30 mouse cellular contexts compared by ENCODE assay signal in the genomic region with DNA sequence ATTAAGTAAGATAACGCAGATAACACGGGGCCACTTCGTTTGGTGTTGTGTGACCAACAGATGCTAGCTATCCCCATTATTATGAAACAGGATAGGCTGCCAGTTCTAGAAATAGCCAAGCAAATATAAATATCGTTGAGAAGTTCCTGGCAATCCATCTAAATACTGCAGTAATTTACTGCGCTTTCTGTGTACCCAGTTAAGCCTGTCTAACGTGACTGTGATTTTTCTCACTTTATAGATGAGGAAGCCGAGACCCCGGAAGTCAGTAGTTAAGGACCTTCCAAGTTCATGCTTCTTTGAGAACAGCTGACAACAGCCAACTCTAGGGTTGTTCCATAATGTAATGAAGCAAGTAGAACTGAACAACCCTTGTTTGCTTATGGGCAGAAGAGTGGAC. TPM values are rescaled to one million over a fixed set of nuclear protein-coding genes. Genes with fewer than 3 reads are reported as not detected.
A peak's percentile ranks its signal among the peaks of the same experiment; 100 is the strongest.
DNase-seq lines count a peak whose midpoint lies in the region; ATAC-seq and TF ChIP-seq lines count a peak whose summit lies in the region.
"Had no signal": no experiment of that assay in that cellular context is flagged by ENCODE, and none has a peak within 500 bp of the region (broad histone marks: within the 10 kb centered on the region; RNA-seq: fewer than 3 reads in every experiment).

No protein-coding gene starts in this region.

- WGBS in lung, postnatal 0 days = 36% methylated on average over 8 of the region's 8 CpGs
- WGBS in stomach, embryonic 15.5 days = 46% methylated on average over 8 of the region's 8 CpGs

- H3K9me3 ChIP-seq in lung, postnatal 0 days (ENCODE audit: low read length) = no peaks in the 10 kb centered on the region
- H3K9me3 ChIP-seq in stomach, embryonic 15.5 days = no peaks in the 10 kb centered on the region
- H3K9me3 ChIP-seq: embryonic facial prominence, embryonic 10.5 days; embryonic facial prominence, embryonic 15.5 days; forebrain, embryonic 12.5 days; hindbrain, embryonic 13.5 days; limb, embryonic 13.5 days had no signal

- H3K9ac ChIP-seq in lung, postnatal 0 days (replicated peaks; ENCODE audit: low read depth) = no peak overlapping the region
- no peak overlapping the region for H3K9ac ChIP-seq in stomach, embryonic 15.5 days
- H3K9ac ChIP-seq: embryonic facial prominence, embryonic 15.5 days; forebrain, embryonic 12.5 days; forebrain, postnatal 0 days; hindbrain, embryonic 13.5 days; limb, embryonic 13.5 days had no signal

- H3K4me1 ChIP-seq in lung, postnatal 0 days (ENCODE audit: insufficient read depth, low read depth, low read length) = no peaks in the 10 kb centered on the region
- H3K4me1 ChIP-seq in stomach, embryonic 15.5 days = peaks cover 4% of the 10 kb centered on the region; the same call in 1 of the 2 replicates
- H3K4me1 ChIP-seq: embryonic facial prominence, embryonic 10.5 days; embryonic facial prominence, embryonic 15.5 days; forebrain, embryonic 12.5 days; hindbrain, embryonic 13.5 days had no signal

- no peak overlapping the region for H3K4me2 ChIP-seq in lung, postnatal 0 days (replicated peaks; ENCODE audit: low read depth, low read length)
- peak overlapping the region; percentile 23; the same call in 1 of the 2 replicates for H3K4me2 ChIP-seq in stomach, embryonic 15.5 days
- H3K4me2 ChIP-seq: embryonic facial prominence, embryonic 15.5 days; forebrain, embryonic 12.5 days; heart, embryonic 11.5 days; hindbrain, embryonic 13.5 days; limb, embryonic 13.5 days; liver, embryonic 11.5 days; midbrain, embryonic 11.5 days had no signal

- TF ChIP-seq EP300 in lung, postnatal 0 days (IDR thresholded peaks at IDR 0.05) = no peak

- H3K4me3 ChIP-seq in gastrocnemius, adult 2 months = peak overlapping the region; percentile 11; the same call in 1 of the 2 replicates
- no peak overlapping the region for H3K4me3 ChIP-seq in lung, postnatal 0 days (ENCODE audit: low read depth, low read length)
- H3K4me3 ChIP-seq in stomach, embryonic 15.5 days (replicated peaks) = no peak overlapping the region
- H3K4me3 ChIP-seq: embryonic facial prominence, embryonic 10.5 days; embryonic facial prominence, embryonic 15.5 days; forebrain, embryonic 12.5 days; hindbrain, embryonic 13.5 days; limb, embryonic 13.5 days had no signal

- peak overlapping the region; percentile 31; the same call in 1 of the 2 replicates for H3K27ac ChIP-seq in gastrocnemius, adult 2 months
- H3K27ac ChIP-seq in lung, postnatal 0 days (ENCODE audit: low read length) = no peak overlapping the region
- H3K27ac ChIP-seq in stomach, embryonic 15.5 days = no peak overlapping the region
- H3K27ac ChIP-seq: embryonic facial prominence, embryonic 10.5 days; embryonic facial prominence, embryonic 15.5 days; forebrain, embryonic 12.5 days; hindbrain, embryonic 13.5 days; limb, embryonic 13.5 days had no signal

- no peak for DNase-seq in gastrocnemius, adult 2 months
- DNase-seq in gastrocnemius, postnatal 4 days (ENCODE audit: low spot score in 2 of 2) = no peak
- DNase-seq in kidney, postnatal 10 days = peak; percentile 24
- no peak for DNase-seq in kidney, adult 11 months
- peak; percentile 81 for DNase-seq in lung, postnatal 0 days (ENCODE audit: low spot score)
- DNase-seq in lung, postnatal 4 days = no peak
- no peak for DNase-seq in urinary bladder, adult 18-20 months (ENCODE audit: low spot score in 2 of 2)
- DNase-seq: adrenal gland, adult 8-10 months; cerebellum, adult 8-10 months; cerebellum, postnatal 25 days; forebrain, postnatal 0 days; gastrocnemius, postnatal 14 days; heart, postnatal 4 days; kidney, adult 18-20 months; layer of hippocampus, adult 9-11 months; right cerebral cortex, postnatal 25 days; spleen, adult 18-20 months had no signal

- intact Hi-C loops in gastrocnemius, adult 2 months (cut with DNase I) = no loop called here

- ATAC-seq in lung, postnatal 0 days = peak; percentile 71
- ATAC-seq in stomach, embryonic 15.5 days (ENCODE audit: insufficient read depth, low FRiP score, low read depth) = no peak
- ATAC-seq: forebrain, postnatal 0 days; midbrain, embryonic 16.5 days had no signal

- TF ChIP-seq CTCF in gastrocnemius, adult 2 months (IDR thresholded peaks at IDR 0.05) = no peak
- no peak for TF ChIP-seq CTCF in lung, postnatal 0 days (IDR thresholded peaks at IDR 0.05)

- no peaks in the 10 kb centered on the region for H3K36me3 ChIP-seq in lung, postnatal 0 days (ENCODE audit: insufficient read depth, low read length)
- H3K36me3 ChIP-seq in stomach, embryonic 15.5 days = no peaks in the 10 kb centered on the region
- H3K36me3 ChIP-seq: embryonic facial prominence, embryonic 10.5 days; embryonic facial prominence, embryonic 15.5 days; forebrain, embryonic 12.5 days; G1E; hindbrain, embryonic 13.5 days; limb, embryonic 13.5 days had no signal

- H3K27me3 ChIP-seq in lung, postnatal 0 days (replicated peaks; ENCODE audit: insufficient read depth, low read length) = no peaks in the 10 kb centered on the region
- no peaks in the 10 kb centered on the region for H3K27me3 ChIP-seq in stomach, embryonic 15.5 days (replicated peaks)
- H3K27me3 ChIP-seq: embryonic facial prominence, embryonic 15.5 days; forebrain, embryonic 12.5 days; hindbrain, embryonic 13.5 days; limb, embryonic 13.5 days had no signal

RNA-seq across cellular contexts. Expression of gene Enpep, which starts 45.4 kb away (rescaled TPM):
- 1 to 10 TPM; 1.7 to 3.2 TPM for total RNA-seq in gastrocnemius, adult 2 months (2021)
- total RNA-seq in gastrocnemius, postnatal 4 days (2021) = 1 to 10 TPM; 3.4 to 3.7 TPM
- 106 and 118 TPM in 2 replicates for polyA plus RNA-seq in lung, postnatal 0 days (2015; fragmentation: Nextera tagmentation; extraction: Ambion mirVana)
- polyA plus RNA-seq in stomach, embryonic 15.5 days (2015; fragmentation: Nextera tagmentation; extraction: Ambion mirVana) = 19.7 and 25.7 TPM in 2 replicates
- total RNA-seq: megakaryocyte, adult 5-6 weeks; neutrophil, adult 5-6 weeks had no signal
- polyA plus RNA-seq: G1E had no signal

Comparison
In these comparisons a context has a peak if more than half of its experiments do, and no peak if none do; other contexts are left out.
1. DNase-seq: peak in kidney, postnatal 10 days (single experiment) and lung, postnatal 0 days (single experiment); none in gastrocnemius, adult 2 months (single experiment), gastrocnemius, postnatal 4 days (0 of 2), kidney, adult 11 months (single experiment), lung, postnatal 4 days (0 of 2) and urinary bladder, adult 18-20 months (0 of 2).